Mouse (Mus musculus): ENCODE data around the gene Il18r1. TPM values are rescaled to one million over a fixed set of nuclear protein-coding genes. Genes with fewer than 3 reads are reported as not detected.

Gene Il18r1
- polyA plus RNA-seq, 1 experiment from 2014 or later: not detected

- WGBS: 63% methylated on average over 4 of the region's 4 CpGs
- H3K4me2 ChIP-seq: no peak overlapping the region
- no peak overlapping the region for H3K4me3 ChIP-seq
- H3K27me3 ChIP-seq (replicated peaks): no peaks in the 10 kb centered on the region
- no peaks in the 10 kb centered on the region for H3K9me3 ChIP-seq (replicated peaks)
- no peak overlapping the region for H3K27ac ChIP-seq (ENCODE audit: poor library complexity, severe bottlenecking)
- no peaks in the 10 kb centered on the region for H3K4me1 ChIP-seq (replicated peaks)
- no peak for ATAC-seq (ENCODE audit: insufficient number of reproducible peaks, low FRiP score)
- H3K36me3 ChIP-seq: no peaks in the 10 kb centered on the region
- H3K9ac ChIP-seq: no peak overlapping the region
Observed at GRCm38 (mm10) chr1:40546645-40547044, 81.3 kb downstream of the Il18r1 start.

- H3K9me3 ChIP-seq (replicated peaks): no peaks in the 10 kb centered on the region
- H3K4me3 ChIP-seq: no peak overlapping the region
- ATAC-seq (ENCODE audit: insufficient number of reproducible peaks, low FRiP score): no peak
- no peak overlapping the region for H3K27ac ChIP-seq (ENCODE audit: poor library complexity, severe bottlenecking)
- H3K36me3 ChIP-seq: no peaks in the 10 kb centered on the region
- no peaks in the 10 kb centered on the region for H3K4me1 ChIP-seq (replicated peaks)
- no peak overlapping the region for H3K4me2 ChIP-seq
- WGBS: 74% methylated on average over 11 of the region's 11 CpGs
- no peak overlapping the region for H3K9ac ChIP-seq
- H3K27me3 ChIP-seq (replicated peaks): no peaks in the 10 kb centered on the region
Observed at GRCm38 (mm10) chr1:40547064-40547572, 81.8 kb downstream of the Il18r1 start.

GRCm38 (mm10) chr1:40547762-40548161, 82.4 kb downstream of the Il18r1 start:
- no peak overlapping the region for H3K4me2 ChIP-seq
- no peaks in the 10 kb centered on the region for H3K36me3 ChIP-seq
- ATAC-seq (ENCODE audit: insufficient number of reproducible peaks, low FRiP score): no peak
- H3K9ac ChIP-seq: no peak overlapping the region
- H3K27me3 ChIP-seq (replicated peaks): no peaks in the 10 kb centered on the region
- WGBS: 62% methylated on average over 10 of the region's 10 CpGs
- no peaks in the 10 kb centered on the region for H3K4me1 ChIP-seq (replicated peaks)
- no peak overlapping the region for H3K4me3 ChIP-seq
- no peaks in the 10 kb centered on the region for H3K9me3 ChIP-seq (replicated peaks)
- no peak overlapping the region for H3K27ac ChIP-seq (ENCODE audit: poor library complexity, severe bottlenecking)

Other genes with a start within 250 kb of the Il18r1 start
- 7.9 and 8.7 TPM in 2 replicates for gene Il1r1, start 240.5 kb upstream of the Il18r1 start, polyA plus RNA-seq (2016; fragmentation: Nextera tagmentation; extraction: Ambion mirVana)
- gene Il1rl2, start 140.9 kb upstream of the Il18r1 start, polyA plus RNA-seq (2016; fragmentation: Nextera tagmentation; extraction: Ambion mirVana): 3.6 and 3.7 TPM in 2 replicates
- 0.17 and 0.19 TPM in 2 replicates for gene Il1rl1, start 36.0 kb upstream of the Il18r1 start, polyA plus RNA-seq (2016; fragmentation: Nextera tagmentation; extraction: Ambion mirVana)
- 0.08 and 0.10 TPM in 2 replicates for gene Il18rap, start 49.8 kb downstream of the Il18r1 start, polyA plus RNA-seq (2016; fragmentation: Nextera tagmentation; extraction: Ambion mirVana)
- gene Slc9a4, start 114.5 kb downstream of the Il18r1 start, polyA plus RNA-seq (2016; fragmentation: Nextera tagmentation; extraction: Ambion mirVana): not detected in 2 replicates
- gene Slc9a2, start 215.0 kb downstream of the Il18r1 start, polyA plus RNA-seq (2016; fragmentation: Nextera tagmentation; extraction: Ambion mirVana): 0.04 and 0.05 TPM in 2 replicates